Mouse (Mus musculus): Measurements from ENCODE around the gene 2010111I01Rik.

DNA sequence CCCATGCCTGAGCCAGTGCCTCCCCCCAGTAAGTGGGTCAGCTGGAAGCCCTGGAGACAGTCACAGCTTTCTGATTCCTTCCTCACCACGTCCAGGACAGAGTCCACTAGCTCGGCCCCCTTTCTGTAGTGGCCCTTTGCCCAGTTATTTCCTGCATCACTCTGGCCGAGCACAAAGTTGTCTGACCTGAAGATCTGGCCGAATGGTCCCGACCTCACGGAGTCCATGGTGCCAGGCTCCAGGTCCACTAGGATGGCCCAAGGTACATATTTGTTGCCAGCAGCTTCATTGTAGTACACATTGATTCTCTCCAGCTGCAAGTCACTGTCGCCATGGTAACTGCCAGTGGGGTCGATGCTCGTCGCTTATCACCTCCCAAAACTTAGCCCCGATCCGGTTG is 3.5 kb downstream of the 2010111I01Rik start:
- TF ChIP-seq CTCF (IDR thresholded peaks at IDR 0.05; ENCODE audit: low read depth) (no peak), EP300 (optimal IDR thresholded peaks at IDR 0.05) (no peak)

Measured in stomach, postnatal 0 days (tissue).